Mouse (Mus musculus) kidney, postnatal 36 days (tissue): ENCODE measurements around the gene Hoxd9.
A peak's percentile ranks its signal among the peaks of the same experiment; 100 is the strongest.

Experiments used
- DNase-seq, 2 experiments: peaks; one replicate each; pipeline ENCODE4 v3.0.0; 2021 to 2022; ENCODE audit warnings: mixed read lengths in 2 of 2

Hoxd9 gene

GRCm38 (mm10) chr2:74668370-74669229 is 28.9 kb upstream of the Hoxd9 start:
- no peak for DNase-seq

- no peak for DNase-seq
These were observed 28.3 kb upstream of the Hoxd9 start for GRCm38 (mm10) chr2:74669230-74669578.

GRCm38 (mm10) chr2:74669650-74670235 is 27.8 kb upstream of the Hoxd9 start:
- no peak for DNase-seq

- DNase-seq, result no peak
These were observed 26.8 kb upstream of the Hoxd9 start for GRCm38 (mm10) chr2:74670632-74671188.

- DNase-seq, result no peak
These were observed 25.7 kb upstream of the Hoxd9 start for GRCm38 (mm10) chr2:74671847-74672246.

- peak in 1 of 2 experiments; percentile 81 for DNase-seq
These were observed 24.8 kb upstream of the Hoxd9 start for GRCm38 (mm10) chr2:74672481-74673362.

GRCm38 (mm10) chr2:74673835-74674425 is 23.6 kb upstream of the Hoxd9 start:
- DNase-seq, result no peak

GRCm38 (mm10) chr2:74674881-74675665 is 22.5 kb upstream of the Hoxd9 start, which contains the start of gene Hoxd12:
Gene Hoxd12, plus strand, starts transcription at chr2:74675013.
- no peak for DNase-seq

GRCm38 (mm10) chr2:74675666-74676282 is 21.8 kb upstream of the Hoxd9 start:
- no peak for DNase-seq

GRCm38 (mm10) chr2:74676376-74677052 is 21.0 kb upstream of the Hoxd9 start:
- no peak for DNase-seq

GRCm38 (mm10) chr2:74677106-74677505 is 20.4 kb upstream of the Hoxd9 start:
- no peak for DNase-seq

GRCm38 (mm10) chr2:74678891-74679595 is 18.5 kb upstream of the Hoxd9 start, which contains the start of gene Hoxd11:
Gene Hoxd11, plus strand, starts transcription at chr2:74679557.
- DNase-seq, result no peak

GRCm38 (mm10) chr2:74679596-74679971 is 17.9 kb upstream of the Hoxd9 start:
- DNase-seq, result no peak

GRCm38 (mm10) chr2:74679980-74680379 is 17.5 kb upstream of the Hoxd9 start:
- no peak for DNase-seq

GRCm38 (mm10) chr2:74680561-74681398 is 16.7 kb upstream of the Hoxd9 start:
- DNase-seq, result no peak

- DNase-seq, result peak in 1 of 2 experiments; percentile 51
These were observed 15.7 kb upstream of the Hoxd9 start for GRCm38 (mm10) chr2:74681594-74682531.

GRCm38 (mm10) chr2:74682796-74683195 is 14.7 kb upstream of the Hoxd9 start:
- no peak for DNase-seq

GRCm38 (mm10) chr2:74683471-74683951 is 14.0 kb upstream of the Hoxd9 start:
- no peak for DNase-seq
